8 mouse cellular contexts compared by ENCODE assay signal in genomic region chr11:32222570-32223194, GRCm38 (mm10). TPM values are rescaled to one million over a fixed set of nuclear protein-coding genes. Genes with fewer than 3 reads are reported as not detected.
DNase-seq lines count a peak whose midpoint lies in the region; ATAC-seq and TF ChIP-seq lines count a peak whose summit lies in the region.

No protein-coding gene starts in this region.

- intact Hi-C loops in left cerebral cortex, postnatal 25 days (cut with DNase I), result no loop called here

- H3K27me3 ChIP-seq in forebrain, postnatal 0 days (ENCODE audit: insufficient read depth, low read length), result peaks cover 12% of the 10 kb centered on the region
- H3K27me3 ChIP-seq in kidney, embryonic 16.5 days (ENCODE audit: insufficient read depth, low read length), result no peaks in the 10 kb centered on the region
- H3K27me3 ChIP-seq in midbrain, embryonic 11.5 days (ENCODE audit: control insufficient read depth, insufficient read depth, low read length), result peaks cover 18% of the 10 kb centered on the region

- peak overlapping the region; percentile 99 for H3K4me2 ChIP-seq in forebrain, postnatal 0 days (ENCODE audit: low read depth)
- H3K4me2 ChIP-seq in kidney, embryonic 16.5 days (replicated peaks; ENCODE audit: low read depth, low read length), result peak overlapping the region; percentile 69
- peak overlapping the region; percentile 99 for H3K4me2 ChIP-seq in midbrain, embryonic 11.5 days

- H3K27ac ChIP-seq in forebrain, postnatal 0 days (ENCODE audit: low read depth, low read length), result no peak overlapping the region
- H3K27ac ChIP-seq in kidney, embryonic 16.5 days (ENCODE audit: low read length), result peak overlapping the region; percentile 87
- no peak overlapping the region for H3K27ac ChIP-seq in midbrain, embryonic 11.5 days (ENCODE audit: low read depth, low read length)

- TF ChIP-seq CTCF in forebrain, postnatal 0 days (IDR thresholded peaks at IDR 0.05; ENCODE audit: low read depth), result no peak

- peak; percentile 95 for DNase-seq in heart, adult 11 months
- no peak for DNase-seq in heart, adult 8-10 months (ENCODE audit: low spot score)
- DNase-seq in Muller cell, postnatal 12 days (ENCODE audit: inconsistent ontology term), result peak; percentile 46
- no peak for DNase-seq in forebrain, postnatal 0 days
- peak; percentile 88 for DNase-seq in midbrain, embryonic 11.5 days (ENCODE audit: low spot score, missing footprints)
- no peak for DNase-seq in layer of hippocampus, adult 11-12 months (ENCODE audit: low spot score)
- no peak for DNase-seq in left cerebral cortex, postnatal 25 days (ENCODE audit: low spot score in 2 of 2)

- H3K9me3 ChIP-seq in forebrain, postnatal 0 days (ENCODE audit: low read length), result no peaks in the 10 kb centered on the region
- H3K9me3 ChIP-seq in kidney, embryonic 16.5 days (ENCODE audit: low read length), result no peaks in the 10 kb centered on the region
- H3K9me3 ChIP-seq in midbrain, embryonic 11.5 days (ENCODE audit: control insufficient read depth, low read length), result no peaks in the 10 kb centered on the region

- peaks cover 10% of the 10 kb centered on the region for H3K4me1 ChIP-seq in forebrain, postnatal 0 days (ENCODE audit: insufficient read depth)
- H3K4me1 ChIP-seq in kidney, embryonic 16.5 days (ENCODE audit: insufficient read depth, low read length), result peaks cover 61% of the 10 kb centered on the region
- peaks cover 30% of the 10 kb centered on the region for H3K4me1 ChIP-seq in midbrain, embryonic 11.5 days (ENCODE audit: control insufficient read depth, insufficient read depth, low read length)

- 8% methylated on average over 21 of the region's 21 CpGs for WGBS in forebrain, postnatal 0 days
- WGBS in kidney, embryonic 16.5 days, result 5% methylated on average over 21 of the region's 21 CpGs
- WGBS in midbrain, embryonic 11.5 days, result 9% methylated on average over 21 of the region's 21 CpGs

- peak overlapping the region; percentile 61 for H3K4me3 ChIP-seq in forebrain, postnatal 0 days (ENCODE audit: low read depth, low read length)
- peak overlapping the region; percentile 80 for H3K4me3 ChIP-seq in kidney, embryonic 16.5 days (ENCODE audit: low read length)
- H3K4me3 ChIP-seq in midbrain, embryonic 11.5 days (ENCODE audit: low read depth, low read length), result peak overlapping the region; percentile 72

- peak overlapping the region; percentile 66; the same call in 1 of the 2 replicates for H3K9ac ChIP-seq in forebrain, postnatal 0 days
- peak overlapping the region; percentile 92 for H3K9ac ChIP-seq in kidney, embryonic 16.5 days (replicated peaks; ENCODE audit: low read length)
- H3K9ac ChIP-seq in midbrain, embryonic 11.5 days (ENCODE audit: low read length), result peak overlapping the region; percentile 81

- H3K36me3 ChIP-seq in forebrain, postnatal 0 days (ENCODE audit: insufficient read depth), result no peaks in the 10 kb centered on the region
- peaks cover 5% of the 10 kb centered on the region; the same call in 1 of the 2 replicates for H3K36me3 ChIP-seq in kidney, embryonic 16.5 days (ENCODE audit: insufficient read depth, low read length)
- no peaks in the 10 kb centered on the region for H3K36me3 ChIP-seq in midbrain, embryonic 11.5 days (ENCODE audit: control insufficient read depth, insufficient read depth, low read length)

- ATAC-seq in forebrain, postnatal 0 days, result no peak
- no peak for ATAC-seq in kidney, embryonic 16.5 days (ENCODE audit: low FRiP score, low TSS enrichment)
- ATAC-seq in midbrain, embryonic 11.5 days (ENCODE audit: low FRiP score), result no peak

RNA-seq across cellular contexts. Expression of gene Rhbdf1, which starts 0.6 kb away (rescaled TPM):
- 10 to 100 TPM; 20.4 to 26.8 (median 23.0) TPM for total RNA-seq in heart, adult 8-10 months (2022)
- total RNA-seq in forebrain, postnatal 0 days (2014; rRNA removed), result 16.3 and 23.2 TPM in 2 replicates
- polyA plus RNA-seq in forebrain, postnatal 0 days (2015; fragmentation: Nextera tagmentation; extraction: Ambion mirVana), result 14.7 and 17.9 TPM in 2 replicates
- polyA plus RNA-seq in kidney, embryonic 16.5 days (2015; fragmentation: Nextera tagmentation; extraction: Ambion mirVana), result 61.9 and 62.1 TPM in 2 replicates
- polyA plus RNA-seq in midbrain, embryonic 11.5 days (2014; fragmentation: Nextera tagmentation; extraction: Ambion mirVana), result 13.2 and 14.1 TPM in 2 replicates
- 10 to 100 TPM; 13.5 to 15.7 TPM for total RNA-seq in left cerebral cortex, postnatal 25 days (2021)

RNA-seq across cellular contexts. Expression of gene Mpg, which starts 3.6 kb away (rescaled TPM):
- 1 to 10 TPM; 5.5 to 7.7 (median 6.2) TPM for total RNA-seq in heart, adult 8-10 months (2022)
- 28.4 and 29.7 TPM in 2 replicates for total RNA-seq in forebrain, postnatal 0 days (2014; rRNA removed)
- 26.4 and 31.0 TPM in 2 replicates for polyA plus RNA-seq in forebrain, postnatal 0 days (2015; fragmentation: Nextera tagmentation; extraction: Ambion mirVana)
- 38.3 and 42.4 TPM in 2 replicates for polyA plus RNA-seq in kidney, embryonic 16.5 days (2015; fragmentation: Nextera tagmentation; extraction: Ambion mirVana)
- 24.8 and 27.2 TPM in 2 replicates for polyA plus RNA-seq in midbrain, embryonic 11.5 days (2014; fragmentation: Nextera tagmentation; extraction: Ambion mirVana)
- 10 to 100 TPM; 20.0 to 20.8 TPM for total RNA-seq in left cerebral cortex, postnatal 25 days (2021)

RNA-seq across cellular contexts. Expression of gene Snrnp25, which starts 17.5 kb away (rescaled TPM):
- total RNA-seq in heart, adult 8-10 months (2022), result 10 to 100 TPM in 3 of 4 experiments, 1 to 10 TPM in 1; 9.7 to 14.0 (median 11.8) TPM
- total RNA-seq in forebrain, postnatal 0 days (2014; rRNA removed), result 15.2 and 34.0 TPM in 2 replicates
- polyA plus RNA-seq in forebrain, postnatal 0 days (2015; fragmentation: Nextera tagmentation; extraction: Ambion mirVana), result 50.4 and 58.0 TPM in 2 replicates
- polyA plus RNA-seq in kidney, embryonic 16.5 days (2015; fragmentation: Nextera tagmentation; extraction: Ambion mirVana), result 56.6 and 61.1 TPM in 2 replicates
- polyA plus RNA-seq in midbrain, embryonic 11.5 days (2014; fragmentation: Nextera tagmentation; extraction: Ambion mirVana), result 77.0 and 87.0 TPM in 2 replicates
- total RNA-seq in left cerebral cortex, postnatal 25 days (2021), result 10 to 100 TPM; 23.7 to 23.9 TPM

RNA-seq across cellular contexts. Expression of gene Il9r, which starts 22.6 kb away (rescaled TPM):
- under 1 TPM in 3 of 4 experiments, not detected in 1; 0.05 to 0.40 (median 0.09) TPM for total RNA-seq in heart, adult 8-10 months (2022)
- total RNA-seq in forebrain, postnatal 0 days (2014; rRNA removed), result not detected in 2 replicates
- polyA plus RNA-seq in forebrain, postnatal 0 days (2015; fragmentation: Nextera tagmentation; extraction: Ambion mirVana), result not detected in 2 replicates
- 0.04 TPM in 1 of 2 replicates, not detected in the other for polyA plus RNA-seq in kidney, embryonic 16.5 days (2015; fragmentation: Nextera tagmentation; extraction: Ambion mirVana)
- polyA plus RNA-seq in midbrain, embryonic 11.5 days (2014; fragmentation: Nextera tagmentation; extraction: Ambion mirVana), result not detected in 2 replicates
- not detected for total RNA-seq in left cerebral cortex, postnatal 25 days (2021)

RNA-seq across cellular contexts. Expression of gene Nprl3, which starts 44.8 kb away (rescaled TPM):
- total RNA-seq in heart, adult 8-10 months (2022), result 10 to 100 TPM; 27.3 to 29.9 (median 28.3) TPM
- total RNA-seq in forebrain, postnatal 0 days (2014; rRNA removed), result 34.6 and 51.9 TPM in 2 replicates
- 32.0 and 38.1 TPM in 2 replicates for polyA plus RNA-seq in forebrain, postnatal 0 days (2015; fragmentation: Nextera tagmentation; extraction: Ambion mirVana)
- polyA plus RNA-seq in kidney, embryonic 16.5 days (2015; fragmentation: Nextera tagmentation; extraction: Ambion mirVana), result 50.2 and 50.8 TPM in 2 replicates
- 28.3 and 34.0 TPM in 2 replicates for polyA plus RNA-seq in midbrain, embryonic 11.5 days (2014; fragmentation: Nextera tagmentation; extraction: Ambion mirVana)
- total RNA-seq in left cerebral cortex, postnatal 25 days (2021), result 10 to 100 TPM; 42.5 to 50.0 TPM

Comparison
In these comparisons a context has a peak if more than half of its experiments do, and no peak if none do; other contexts are left out.
1. DNase-seq: peak in heart, adult 11 months (single experiment), Muller cell, postnatal 12 days (single experiment) and midbrain, embryonic 11.5 days (single experiment); none in heart, adult 8-10 months (single experiment), forebrain, postnatal 0 days (single experiment), layer of hippocampus, adult 11-12 months (single experiment) and left cerebral cortex, postnatal 25 days (0 of 2).
2. Peak in every context shown above with its lines, with median percentiles within 50 percentile points of each other: H3K4me2 ChIP-seq, H3K4me3 ChIP-seq and H3K9ac ChIP-seq.